Mouse (Mus musculus): ENCODE measurements around the gene Dusp3.

The Dusp3 gene

DNA sequence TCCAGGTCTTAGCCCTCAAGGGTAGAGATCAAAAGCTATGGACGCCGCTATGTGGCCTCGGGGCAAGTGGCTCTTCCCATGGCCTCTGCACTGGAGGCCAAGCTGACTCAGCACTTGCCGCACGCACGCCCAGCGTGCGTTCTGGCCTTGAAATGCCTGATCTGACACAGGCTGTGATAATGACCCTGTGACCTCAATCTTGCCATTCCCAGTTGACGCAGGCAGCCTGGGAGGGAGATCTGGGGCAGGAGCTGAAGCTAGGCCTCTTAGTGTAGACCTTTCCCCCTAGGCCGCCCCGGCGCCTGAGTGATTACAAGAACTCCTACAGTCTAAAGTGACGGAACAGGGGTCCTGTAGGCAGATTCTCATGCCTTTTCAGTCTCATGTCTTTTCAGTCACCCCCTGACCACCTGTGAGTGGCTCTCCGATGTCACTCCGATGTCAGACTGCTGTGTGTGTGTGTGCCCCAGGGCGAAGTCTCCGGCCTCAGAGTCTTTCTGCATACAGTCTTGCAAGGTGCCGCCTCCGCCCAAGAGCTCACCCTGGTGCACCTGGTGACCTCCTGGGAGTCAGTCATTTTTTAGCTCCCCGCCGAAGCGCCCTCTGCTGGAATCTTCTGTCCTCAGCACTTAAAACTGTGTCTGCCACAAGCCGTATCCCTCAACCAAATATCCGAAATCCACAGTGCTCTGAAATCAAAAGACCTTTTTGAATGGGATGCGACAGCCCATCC, 58.6 kb downstream of the Dusp3 start:
- peak in 1 of 2 experiments; percentile 33 for DNase-seq

GRCm38 (mm10) chr11:101926951-101927589, 59.7 kb downstream of the Dusp3 start:
- no peak for DNase-seq

- no peak for DNase-seq
Observed at GRCm38 (mm10) chr11:101925636-101926035, 61.2 kb downstream of the Dusp3 start.

GRCm38 (mm10) chr11:101924441-101924976, 62.3 kb downstream of the Dusp3 start:
- DNase-seq, result no peak

DNA sequence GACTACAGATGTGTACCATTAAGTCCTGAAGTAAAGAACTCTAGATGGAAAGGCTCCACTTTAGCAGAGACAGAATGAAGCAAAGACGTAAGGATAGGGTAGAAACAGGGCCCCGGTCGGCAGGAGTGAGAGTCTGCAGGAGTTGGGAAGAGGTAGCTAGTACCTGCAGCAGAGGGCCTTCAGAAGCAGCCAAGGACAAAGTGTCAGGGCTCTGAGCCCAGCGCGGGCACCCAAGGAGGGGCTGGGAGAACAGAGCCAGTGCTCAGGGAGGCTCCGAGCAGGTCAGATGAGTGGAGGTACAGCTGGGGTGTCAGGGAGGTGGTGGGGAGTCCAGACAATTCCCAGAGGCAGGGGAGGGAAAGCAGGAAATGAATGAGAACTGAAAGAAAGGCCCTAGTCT, 62.8 kb downstream of the Dusp3 start:
- DNase-seq, result no peak

DNA sequence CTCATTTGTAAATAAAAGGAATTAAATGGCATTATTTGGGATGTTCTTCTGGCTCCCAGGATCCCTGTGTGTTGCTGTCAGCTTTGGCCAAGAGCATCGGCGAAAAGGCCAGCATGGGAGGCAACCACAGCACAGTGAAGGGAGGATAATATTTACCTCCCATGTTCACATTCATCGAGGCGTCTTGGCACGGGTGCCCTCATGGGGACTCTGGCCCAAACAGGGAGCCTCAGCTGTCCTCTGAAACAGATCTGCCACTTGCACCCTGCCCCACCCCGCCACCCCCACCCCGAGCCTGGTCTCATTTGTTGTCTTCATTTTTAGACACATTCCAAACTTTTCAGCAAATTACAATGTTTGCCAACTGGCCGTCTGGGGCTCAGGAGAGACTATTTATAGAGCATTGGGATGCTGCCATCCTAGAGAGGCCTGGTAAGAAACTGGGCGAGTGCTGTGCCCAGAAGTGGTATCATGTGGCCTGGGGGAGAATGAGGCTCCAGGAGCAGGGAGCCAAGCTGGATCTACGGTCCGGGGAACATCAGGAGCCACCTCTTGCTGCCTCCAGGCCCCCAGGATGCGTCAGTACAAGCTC, 65.4 kb downstream of the Dusp3 start:
- DNase-seq, result no peak

Data from lung, adult 18-20 months (tissue).